ENCODE assay signal across 9 mouse cellular contexts in genomic region chr10:31592095-31592740, GRCm38 (mm10). TPM values are rescaled to one million over a fixed set of nuclear protein-coding genes. Genes with fewer than 3 reads are reported as not detected.
A peak's percentile ranks its signal among the peaks of the same experiment; 100 is the strongest.
DNase-seq lines count a peak whose midpoint lies in the region; ATAC-seq lines count a peak whose summit lies in the region.
"Had no signal": no experiment of that assay in that cellular context is flagged by ENCODE, and none has a peak within 500 bp of the region (broad histone marks: within the 10 kb centered on the region; RNA-seq: fewer than 3 reads in every experiment).

No protein-coding gene starts in this region.

- peaks cover 25% of the 10 kb centered on the region for H3K4me1 ChIP-seq in heart, embryonic 12.5 days (replicated peaks)
- peaks cover 17% of the 10 kb centered on the region for H3K4me1 ChIP-seq in hindbrain, embryonic 10.5 days (replicated peaks)
- peaks cover 20% of the 10 kb centered on the region for H3K4me1 ChIP-seq in midbrain, embryonic 10.5 days

- peak; percentile 76 for ATAC-seq in heart, embryonic 12.5 days (ENCODE audit: insufficient number of reproducible peaks, low FRiP score)

- H3K9ac ChIP-seq in heart, embryonic 12.5 days: no peak overlapping the region

- 0 out of 2 replicates have a peak overlapping the region, but pooled peaks have one; percentile 15 for H3K4me2 ChIP-seq in heart, embryonic 12.5 days

- WGBS in heart, embryonic 12.5 days: 49% methylated on average over 3 of the region's 3 CpGs
- 70% methylated on average over 3 of the region's 3 CpGs for WGBS in hindbrain, embryonic 10.5 days
- WGBS in midbrain, embryonic 10.5 days: 78% methylated on average over 3 of the region's 3 CpGs

- no peak overlapping the region for H3K4me3 ChIP-seq in heart, embryonic 12.5 days
- no peak overlapping the region for H3K4me3 ChIP-seq in hindbrain, embryonic 10.5 days
- H3K4me3 ChIP-seq in midbrain, embryonic 10.5 days: no peak overlapping the region

- no peaks in the 10 kb centered on the region for H3K9me3 ChIP-seq in heart, embryonic 12.5 days (replicated peaks)
- H3K9me3 ChIP-seq in hindbrain, embryonic 10.5 days: no peaks in the 10 kb centered on the region
- H3K9me3 ChIP-seq in midbrain, embryonic 10.5 days (replicated peaks): no peaks in the 10 kb centered on the region

- peak overlapping the region; percentile 58 for H3K27ac ChIP-seq in heart, embryonic 12.5 days (ENCODE audit: poor library complexity, severe bottlenecking)
- H3K27ac ChIP-seq in hindbrain, embryonic 10.5 days: peak overlapping the region; percentile 60
- H3K27ac ChIP-seq in midbrain, embryonic 10.5 days (replicated peaks): peak overlapping the region; percentile 24; the same call in 1 of the 2 replicates

- no peak for DNase-seq in heart, adult 11 months
- peak; percentile 59 for DNase-seq in Muller cell, postnatal 12 days (ENCODE audit: inconsistent ontology term)
- DNase-seq in hindbrain, embryonic 10.5 days (ENCODE audit: low spot score): no peak
- no peak for DNase-seq in midbrain, embryonic 10.5 days (ENCODE audit: low spot score)
- DNase-seq in right cerebral cortex, postnatal 36 days (ENCODE audit: low spot score in 2 of 2): no peak
- no peak for DNase-seq in cerebellum, adult 18-20 months
- DNase-seq in kidney, adult 18-20 months: no peak
- DNase-seq: cerebellum, postnatal 25 days had no signal

- no peaks in the 10 kb centered on the region for H3K36me3 ChIP-seq in heart, embryonic 12.5 days
- no peaks in the 10 kb centered on the region for H3K36me3 ChIP-seq in hindbrain, embryonic 10.5 days
- no peaks in the 10 kb centered on the region for H3K36me3 ChIP-seq in midbrain, embryonic 10.5 days

- H3K27me3 ChIP-seq in heart, embryonic 12.5 days (replicated peaks): no peaks in the 10 kb centered on the region
- no peaks in the 10 kb centered on the region for H3K27me3 ChIP-seq in hindbrain, embryonic 10.5 days (ENCODE audit: insufficient read depth, poor library complexity, severe bottlenecking)
- H3K27me3 ChIP-seq in midbrain, embryonic 10.5 days (ENCODE audit: low read depth, poor library complexity, severe bottlenecking): no peaks in the 10 kb centered on the region

RNA-seq across cellular contexts. Expression of gene Rnf217, which starts 16.8 kb away (rescaled TPM):
- 1.6 and 1.8 TPM in 2 replicates for polyA plus RNA-seq in heart, embryonic 12.5 days (2016; fragmentation: Nextera tagmentation; extraction: Ambion mirVana)
- polyA plus RNA-seq in hindbrain, embryonic 10.5 days (2016; fragmentation: Nextera tagmentation; extraction: Ambion mirVana): 0.95 and 1.0 TPM in 2 replicates
- polyA plus RNA-seq in midbrain, embryonic 10.5 days (2016; fragmentation: Nextera tagmentation; extraction: Ambion mirVana): 0.78 and 1.0 TPM in 2 replicates
